Mouse (Mus musculus) bone marrow, adult 2 months (tissue): Measurements from ENCODE around the gene Synpo2.

Source experiments
- CTCF ChIP-seq: fragments of 200-500 bp; IDR thresholded peaks from 2 replicates; pipeline ENCODE4 v1.5.1; 2011; ENCODE audit warnings: low read length, control low read depth; ENCODE audit not compliant: control insufficient read depth, insufficient read depth
- POLR2A ChIP-seq: fragments of 200-500 bp; IDR thresholded peaks from 2 replicates; pipeline ENCODE4 v1.6.1; 2011; ENCODE audit warnings: low read depth, mild to moderate bottlenecking, control low read depth, low read length, borderline replicate concordance; ENCODE audit not compliant: control insufficient read depth

- TF ChIP-seq CTCF (no peak), POLR2A (no peak)
These were observed 48.3 kb upstream of the Synpo2 start for GRCm38 (mm10) chr3:123284284-123284683.
